26 mouse cellular contexts compared by ENCODE assay signal in genomic region chr10:84235006-84235405, GRCm38 (mm10).
A peak's percentile ranks its signal among the peaks of the same experiment; 100 is the strongest.
DNase-seq lines count a peak whose midpoint lies in the region; ATAC-seq and TF ChIP-seq lines count a peak whose summit lies in the region.
"Had no signal": no experiment of that assay in that cellular context is flagged by ENCODE, and none has a peak within 500 bp of the region (broad histone marks: within the 10 kb centered on the region; RNA-seq: fewer than 3 reads in every experiment).

No protein-coding gene starts in this region.

- no peaks in the 10 kb centered on the region for H3K36me3 ChIP-seq in heart, adult 2 months (ENCODE audit: control insufficient read depth, insufficient read depth, low read length)
- no peaks in the 10 kb centered on the region for H3K36me3 ChIP-seq in kidney, embryonic 16.5 days (ENCODE audit: insufficient read depth, low read length)
- H3K36me3 ChIP-seq in forebrain, postnatal 0 days (ENCODE audit: insufficient read depth): no peaks in the 10 kb centered on the region
- H3K36me3 ChIP-seq: embryonic facial prominence, embryonic 10.5 days; embryonic facial prominence, embryonic 13.5 days; forebrain, embryonic 12.5 days; forebrain, embryonic 15.5 days; hindbrain, embryonic 12.5 days; hindbrain, embryonic 15.5 days had no signal

- TF ChIP-seq EP300 in heart, adult 2 months (IDR thresholded peaks at IDR 0.05; ENCODE audit: insufficient read depth, low read depth, low read length): no peak

- 90% methylated on average over 6 of the region's 6 CpGs for WGBS in heart, adult 2 months
- 90% methylated on average over 6 of the region's 6 CpGs for WGBS in kidney, embryonic 16.5 days
- WGBS in forebrain, postnatal 0 days: 96% methylated on average over 6 of the region's 6 CpGs

- H3K4me2 ChIP-seq in kidney, embryonic 16.5 days (replicated peaks; ENCODE audit: low read depth, low read length): no peak overlapping the region
- H3K4me2 ChIP-seq in forebrain, postnatal 0 days (ENCODE audit: low read depth): no peak overlapping the region
- H3K4me2 ChIP-seq: embryonic facial prominence, embryonic 13.5 days; forebrain, embryonic 12.5 days; forebrain, embryonic 15.5 days; heart, embryonic 11.5 days; hindbrain, embryonic 12.5 days; hindbrain, embryonic 15.5 days had no signal

- H3K4me1 ChIP-seq in heart, adult 2 months (ENCODE audit: control insufficient read depth, insufficient read depth, low read length): no peaks in the 10 kb centered on the region
- H3K4me1 ChIP-seq in kidney, embryonic 16.5 days (ENCODE audit: insufficient read depth, low read length): no peaks in the 10 kb centered on the region
- no peaks in the 10 kb centered on the region for H3K4me1 ChIP-seq in forebrain, postnatal 0 days (ENCODE audit: insufficient read depth)
- H3K4me1 ChIP-seq: embryonic facial prominence, embryonic 10.5 days; forebrain, embryonic 15.5 days had no signal

- TF ChIP-seq CTCF in heart, adult 2 months (IDR thresholded peaks at IDR 0.05): no peak
- TF ChIP-seq CTCF in forebrain, postnatal 0 days (IDR thresholded peaks at IDR 0.05; ENCODE audit: low read depth): no peak

- ATAC-seq in kidney, embryonic 16.5 days (ENCODE audit: low FRiP score, low TSS enrichment): no peak
- ATAC-seq in forebrain, postnatal 0 days: no peak
- ATAC-seq: activated CD4-positive, CD25-positive, alpha-beta regulatory T cell, adult 4 months; forebrain, embryonic 15.5 days had no signal

- H3K79me2 ChIP-seq in heart, adult 2 months (replicated peaks; ENCODE audit: control insufficient read depth, insufficient read depth, low read length): no peaks in the 10 kb centered on the region

- H3K4me3 ChIP-seq in heart, adult 2 months: no peak overlapping the region
- H3K4me3 ChIP-seq in kidney, embryonic 16.5 days (ENCODE audit: low read length): no peak overlapping the region
- H3K4me3 ChIP-seq in forebrain, postnatal 0 days (ENCODE audit: low read depth, low read length): no peak overlapping the region
- H3K4me3 ChIP-seq: embryonic facial prominence, embryonic 10.5 days; embryonic facial prominence, embryonic 13.5 days; erythroblast, embryonic 14.5 days; forebrain, embryonic 12.5 days; forebrain, embryonic 15.5 days; hindbrain, embryonic 12.5 days; hindbrain, embryonic 15.5 days had no signal

- TF ChIP-seq POLR2A in heart, adult 2 months (IDR thresholded peaks at IDR 0.05; ENCODE audit: insufficient read depth, low read depth, low read length): no peak

- H3K27ac ChIP-seq in heart, adult 2 months: no peak overlapping the region
- H3K27ac ChIP-seq in kidney, embryonic 16.5 days (ENCODE audit: low read length): no peak overlapping the region
- no peak overlapping the region for H3K27ac ChIP-seq in forebrain, postnatal 0 days (ENCODE audit: low read depth, low read length)
- H3K27ac ChIP-seq: embryonic facial prominence, embryonic 10.5 days; embryonic facial prominence, embryonic 13.5 days; forebrain, embryonic 12.5 days; forebrain, embryonic 15.5 days; hindbrain, embryonic 12.5 days; hindbrain, embryonic 15.5 days had no signal

- intact Hi-C loops in heart, adult 2 months (cut with DNase I): no loop called here

- H3K9ac ChIP-seq in heart, adult 2 months (ENCODE audit: low read depth, low read length): no peak overlapping the region
- H3K9ac ChIP-seq in kidney, embryonic 16.5 days (replicated peaks; ENCODE audit: low read length): no peak overlapping the region
- H3K9ac ChIP-seq in forebrain, postnatal 0 days: no peak overlapping the region
- H3K9ac ChIP-seq: embryonic facial prominence, embryonic 13.5 days; forebrain, embryonic 12.5 days; forebrain, embryonic 15.5 days; hindbrain, embryonic 12.5 days; hindbrain, embryonic 15.5 days had no signal

- no peaks in the 10 kb centered on the region for H3K27me3 ChIP-seq in heart, adult 2 months (ENCODE audit: control insufficient read depth, insufficient read depth, low read length)
- no peaks in the 10 kb centered on the region for H3K27me3 ChIP-seq in kidney, embryonic 16.5 days (ENCODE audit: insufficient read depth, low read length)
- no peaks in the 10 kb centered on the region for H3K27me3 ChIP-seq in forebrain, postnatal 0 days (ENCODE audit: insufficient read depth, low read length)
- H3K27me3 ChIP-seq: embryonic facial prominence, embryonic 13.5 days; forebrain, embryonic 12.5 days; forebrain, embryonic 15.5 days; hindbrain, embryonic 12.5 days; hindbrain, embryonic 15.5 days had no signal

- DNase-seq in heart, adult 11 months: peak; percentile 81
- no peak for DNase-seq in heart, adult 2 months
- DNase-seq in kidney, postnatal 14 days: peak; percentile 5
- peak; percentile 19 for DNase-seq in ovary, postnatal 36 days (ENCODE audit: low spot score)
- DNase-seq in ovary, postnatal 10 days (ENCODE audit: low spot score): no peak
- peak; percentile 53 for DNase-seq in urinary bladder, postnatal 14 days (ENCODE audit: low spot score)
- DNase-seq in forebrain, postnatal 0 days: no peak
- DNase-seq: adrenal gland, adult 8-10 months; adrenal gland, postnatal 25 days; cerebellum, adult 11-12 months; cerebellum, adult 8-10 months; cerebellum, postnatal 10 days; cerebellum, postnatal 36 days; embryo, embryonic 11 days; gastrocnemius, postnatal 10 days; gastrocnemius, postnatal 36 days had no signal

- H3K9me3 ChIP-seq in kidney, embryonic 16.5 days (ENCODE audit: low read length): no peaks in the 10 kb centered on the region
- no peaks in the 10 kb centered on the region for H3K9me3 ChIP-seq in forebrain, postnatal 0 days (ENCODE audit: low read length)
- H3K9me3 ChIP-seq: embryonic facial prominence, embryonic 10.5 days; embryonic facial prominence, embryonic 13.5 days; forebrain, embryonic 12.5 days; forebrain, embryonic 15.5 days; hindbrain, embryonic 12.5 days; hindbrain, embryonic 15.5 days had no signal

Comparison
In these comparisons a context has a peak if more than half of its experiments do, and no peak if none do; other contexts are left out.
1. DNase-seq: peak in heart, adult 11 months (single experiment), kidney, postnatal 14 days (single experiment), ovary, postnatal 36 days (single experiment) and urinary bladder, postnatal 14 days (single experiment); none in heart, adult 2 months (0 of 2), ovary, postnatal 10 days (single experiment) and forebrain, postnatal 0 days (single experiment).